Mouse (Mus musculus): Measurements from ENCODE around the gene Myo5c. TPM values are rescaled to one million over a fixed set of nuclear protein-coding genes. Genes with fewer than 3 reads are reported as not detected.

The Myo5c gene
- polyA plus RNA-seq, 1 experiment from 2014 or later, result 1.9 TPM

DNA sequence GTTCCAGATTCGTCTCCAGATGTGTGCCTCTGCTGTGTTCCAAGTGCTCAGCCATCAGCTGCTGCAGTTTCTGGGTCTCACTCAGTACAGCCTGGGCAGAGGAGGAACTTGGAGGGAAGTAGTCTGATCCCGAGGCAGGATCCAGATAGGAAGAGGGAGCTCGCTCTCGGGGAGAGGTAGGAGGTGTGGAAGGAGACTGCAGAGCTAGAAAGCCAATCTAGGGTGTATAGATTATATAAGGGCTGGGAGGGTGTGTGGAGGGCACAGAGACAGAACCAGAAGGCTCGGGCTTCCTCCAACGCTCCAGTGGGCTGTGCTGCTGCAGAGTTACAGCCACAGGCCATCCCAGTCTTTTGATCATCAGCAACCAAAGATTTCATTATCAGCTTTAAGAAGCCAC, 11.2 kb downstream of the Myo5c start:
- ATAC-seq, result no peak
- no peaks in the 10 kb centered on the region for H3K4me1 ChIP-seq (replicated peaks; ENCODE audit: control insufficient read depth, insufficient read depth, low read length)
- H3K9ac ChIP-seq (ENCODE audit: low read depth, low read length), result no peak overlapping the region
- H3K27ac ChIP-seq (ENCODE audit: low read depth, low read length), result no peak overlapping the region
- H3K27me3 ChIP-seq (replicated peaks; ENCODE audit: control insufficient read depth, insufficient read depth, low read length), result no peaks in the 10 kb centered on the region
- H3K9me3 ChIP-seq (ENCODE audit: control insufficient read depth), result no peaks in the 10 kb centered on the region
- no peak overlapping the region for H3K4me3 ChIP-seq (ENCODE audit: low read depth, low read length)
- no peak overlapping the region for H3K4me2 ChIP-seq (replicated peaks; ENCODE audit: low read depth)
- TF ChIP-seq CTCF (IDR thresholded peaks at IDR 0.05; ENCODE audit: low read depth), result no peak
- no peaks in the 10 kb centered on the region for H3K36me3 ChIP-seq (ENCODE audit: control insufficient read depth, insufficient read depth)
- WGBS, result 81% methylated on average over 6 of the region's 6 CpGs

DNA sequence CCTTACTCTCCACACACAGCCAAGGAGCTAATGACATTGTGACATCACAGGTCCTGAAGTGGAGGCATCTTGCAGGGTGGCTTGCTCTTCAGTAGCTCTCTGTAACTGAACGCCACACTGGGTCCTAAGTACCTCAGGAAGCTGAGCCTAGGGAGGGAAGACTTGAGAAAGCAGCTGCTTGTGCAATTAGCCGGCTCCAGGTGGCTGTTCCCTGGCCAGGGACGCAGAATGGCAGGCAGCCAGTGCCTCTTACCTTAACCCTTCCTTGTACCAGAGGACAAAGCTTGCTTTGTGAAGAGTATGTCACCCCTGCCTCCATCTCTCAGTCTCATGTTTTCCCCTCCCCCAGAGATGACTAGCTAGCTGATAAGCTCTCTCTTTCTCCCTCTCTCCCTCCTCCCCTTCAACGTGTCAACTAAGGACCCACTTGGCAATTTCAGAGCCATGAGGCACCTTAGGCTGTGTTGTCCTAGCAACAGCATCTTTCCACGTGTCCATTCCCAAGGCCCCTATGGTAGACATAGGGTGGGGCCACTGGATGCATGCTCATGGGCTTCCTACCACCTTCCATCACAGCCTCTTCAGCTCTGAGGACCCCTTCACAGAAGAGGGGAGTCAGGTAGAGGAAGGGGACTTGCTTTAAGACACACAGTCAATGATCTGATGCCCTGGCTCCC, 12.0 kb downstream of the Myo5c start:
- Histone ChIP-seq H3K27me3 (replicated peaks; ENCODE audit: control insufficient read depth, insufficient read depth, low read length) (no peaks in the 10 kb centered on the region), H3K4me2 (replicated peaks; ENCODE audit: low read depth) (no peak overlapping the region), H3K4me3 (ENCODE audit: low read depth, low read length) (no peak overlapping the region), H3K9me3 (ENCODE audit: control insufficient read depth) (no peaks in the 10 kb centered on the region), H3K27ac (ENCODE audit: low read depth, low read length) (no peak overlapping the region), H3K4me1 (replicated peaks; ENCODE audit: control insufficient read depth, insufficient read depth, low read length) (no peaks in the 10 kb centered on the region), H3K9ac (ENCODE audit: low read depth, low read length) (no peak overlapping the region), H3K36me3 (ENCODE audit: control insufficient read depth, insufficient read depth) (no peaks in the 10 kb centered on the region)
- peak; percentile 57 for ATAC-seq
- WGBS, result 16% methylated on average over 5 of the region's 5 CpGs
- TF ChIP-seq CTCF (IDR thresholded peaks at IDR 0.05; ENCODE audit: low read depth), result no peak

DNA sequence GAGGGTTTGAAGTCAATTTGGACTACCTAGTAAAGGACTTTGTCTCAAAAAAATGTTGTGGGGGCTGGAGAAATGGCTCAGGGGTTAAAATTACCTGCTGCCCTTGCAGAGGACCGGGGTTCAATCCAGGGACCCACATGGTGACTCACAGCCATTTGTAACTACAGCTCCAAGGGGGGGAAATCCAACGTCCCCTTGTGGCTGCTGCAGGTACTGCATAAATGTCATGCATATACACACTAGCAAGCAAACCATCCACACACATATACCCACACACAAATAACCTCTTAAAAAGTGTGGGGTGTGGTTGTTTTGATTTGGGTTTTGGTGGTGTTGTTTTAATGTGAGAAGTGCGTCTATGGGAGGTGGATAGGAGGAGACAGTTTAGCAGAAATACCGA, 12.7 kb downstream of the Myo5c start:
- ATAC-seq, result no peak
- Histone ChIP-seq H3K9me3 (ENCODE audit: control insufficient read depth) (no peaks in the 10 kb centered on the region), H3K36me3 (ENCODE audit: control insufficient read depth, insufficient read depth) (no peaks in the 10 kb centered on the region), H3K27me3 (replicated peaks; ENCODE audit: control insufficient read depth, insufficient read depth, low read length) (no peaks in the 10 kb centered on the region), H3K27ac (ENCODE audit: low read depth, low read length) (no peak overlapping the region), H3K4me1 (replicated peaks; ENCODE audit: control insufficient read depth, insufficient read depth, low read length) (no peaks in the 10 kb centered on the region), H3K4me3 (ENCODE audit: low read depth, low read length) (no peak overlapping the region), H3K4me2 (replicated peaks; ENCODE audit: low read depth) (no peak overlapping the region), H3K9ac (ENCODE audit: low read depth, low read length) (no peak overlapping the region)
- WGBS, result 70% methylated on average over 4 of the region's 4 CpGs
- TF ChIP-seq CTCF (IDR thresholded peaks at IDR 0.05; ENCODE audit: low read depth), result peak; percentile 38

DNA sequence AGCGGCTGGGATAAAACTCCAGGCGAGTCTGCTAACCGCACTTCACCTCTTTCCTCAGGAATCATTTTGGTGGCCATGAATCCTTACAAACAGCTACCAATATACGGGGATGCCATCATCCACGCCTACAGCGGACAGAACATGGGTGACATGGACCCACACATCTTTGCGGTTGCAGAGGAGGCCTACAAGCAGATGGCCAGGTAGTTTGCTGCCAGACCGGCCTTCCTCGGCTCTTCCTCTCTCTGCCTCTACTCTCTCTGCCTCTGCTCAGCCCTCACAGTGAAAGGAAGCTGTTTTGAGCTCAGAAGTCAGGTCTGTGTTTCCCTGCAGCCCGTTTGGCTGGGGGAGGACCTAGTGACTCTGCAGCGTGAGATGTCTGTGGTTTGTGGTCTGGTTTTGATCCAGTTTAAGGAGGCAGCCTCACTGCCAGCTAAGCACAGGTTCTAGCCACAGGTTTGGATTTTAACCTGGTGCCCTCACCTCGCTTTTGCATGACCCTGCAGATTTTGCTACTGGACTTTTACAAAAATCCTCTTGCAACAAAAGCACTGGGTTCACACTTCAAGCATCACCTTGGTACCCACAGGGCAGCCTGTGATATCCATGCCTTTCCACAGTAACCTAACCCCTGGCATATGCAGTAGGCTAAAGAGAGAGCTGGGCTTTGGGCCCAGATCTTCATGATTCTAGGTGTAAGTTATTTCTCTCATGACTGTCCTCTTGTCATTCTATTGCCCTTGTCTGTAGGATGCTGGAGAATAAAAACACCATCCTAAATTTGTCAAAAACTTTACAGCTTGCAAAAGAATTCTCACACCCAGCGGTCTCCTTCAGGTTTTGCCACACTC, 14.5 kb downstream of the Myo5c start:
- Histone ChIP-seq H3K27ac (ENCODE audit: low read depth, low read length) (no peak overlapping the region), H3K4me3 (ENCODE audit: low read depth, low read length) (no peak overlapping the region), H3K27me3 (replicated peaks; ENCODE audit: control insufficient read depth, insufficient read depth, low read length) (no peaks in the 10 kb centered on the region), H3K4me1 (replicated peaks; ENCODE audit: control insufficient read depth, insufficient read depth, low read length) (no peaks in the 10 kb centered on the region), H3K36me3 (ENCODE audit: control insufficient read depth, insufficient read depth) (no peaks in the 10 kb centered on the region), H3K9me3 (ENCODE audit: control insufficient read depth) (no peaks in the 10 kb centered on the region), H3K9ac (ENCODE audit: low read depth, low read length) (no peak overlapping the region), H3K4me2 (replicated peaks; ENCODE audit: low read depth) (no peak overlapping the region)
- 89% methylated on average over 13 of the region's 13 CpGs for WGBS
- TF ChIP-seq CTCF (IDR thresholded peaks at IDR 0.05; ENCODE audit: low read depth), result no peak
- no peak for ATAC-seq

DNA sequence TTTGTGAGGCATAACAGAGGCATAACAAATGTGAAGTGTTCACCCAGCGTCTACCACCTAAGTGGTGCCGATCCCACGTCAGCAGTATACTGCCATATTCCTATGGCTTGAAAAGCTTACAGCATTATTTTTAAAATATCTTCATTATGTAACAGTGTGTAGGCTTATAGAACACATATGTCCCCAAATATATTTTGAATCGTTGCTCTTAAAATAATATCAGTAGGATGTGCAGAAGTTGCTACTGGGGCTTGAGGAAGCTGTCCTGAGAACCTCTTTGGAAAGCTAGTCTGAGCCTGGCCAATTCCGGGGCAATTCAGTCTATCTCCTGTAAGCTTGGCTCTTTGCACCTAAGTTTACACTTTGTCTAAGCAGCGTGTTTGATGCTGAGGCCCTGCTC, 16.1 kb downstream of the Myo5c start:
- no peaks in the 10 kb centered on the region for H3K36me3 ChIP-seq (ENCODE audit: control insufficient read depth, insufficient read depth)
- no peaks in the 10 kb centered on the region for H3K9me3 ChIP-seq (ENCODE audit: control insufficient read depth)
- WGBS, result 78% methylated on average over 6 of the region's 6 CpGs
- no peak overlapping the region for H3K27ac ChIP-seq (ENCODE audit: low read depth, low read length)
- H3K4me2 ChIP-seq (replicated peaks; ENCODE audit: low read depth), result no peak overlapping the region
- no peak overlapping the region for H3K9ac ChIP-seq (ENCODE audit: low read depth, low read length)
- H3K27me3 ChIP-seq (replicated peaks; ENCODE audit: control insufficient read depth, insufficient read depth, low read length), result no peaks in the 10 kb centered on the region
- ATAC-seq, result no peak
- H3K4me1 ChIP-seq (replicated peaks; ENCODE audit: control insufficient read depth, insufficient read depth, low read length), result no peaks in the 10 kb centered on the region
- TF ChIP-seq CTCF (IDR thresholded peaks at IDR 0.05; ENCODE audit: low read depth), result no peak
- H3K4me3 ChIP-seq (ENCODE audit: low read depth, low read length), result no peak overlapping the region

DNA sequence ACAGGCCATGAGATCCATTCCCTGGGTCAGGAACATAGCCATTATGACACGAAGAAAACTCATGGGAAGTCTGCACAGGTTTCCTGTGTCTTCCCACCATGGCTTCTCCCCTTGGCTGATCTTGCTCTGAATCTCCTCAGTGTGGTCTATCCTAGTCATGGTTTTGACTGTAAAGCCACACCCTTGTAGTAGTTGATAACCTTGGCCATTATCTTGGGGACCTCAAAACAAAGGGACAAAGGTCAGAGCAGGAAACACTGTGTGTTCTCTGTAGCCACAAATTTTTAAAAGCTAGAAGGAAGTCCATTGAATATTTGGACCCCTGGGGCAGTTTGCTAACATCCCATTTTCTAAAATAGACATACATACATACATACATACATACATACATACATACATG, 16.5 kb downstream of the Myo5c start:
- no peak for TF ChIP-seq CTCF (IDR thresholded peaks at IDR 0.05; ENCODE audit: low read depth)
- no peak overlapping the region for H3K27ac ChIP-seq (ENCODE audit: low read depth, low read length)
- no peaks in the 10 kb centered on the region for H3K4me1 ChIP-seq (replicated peaks; ENCODE audit: control insufficient read depth, insufficient read depth, low read length)
- no peak overlapping the region for H3K4me2 ChIP-seq (replicated peaks; ENCODE audit: low read depth)
- 75% methylated on average over 1 of the region's 1 CpGs for WGBS
- no peaks in the 10 kb centered on the region for H3K36me3 ChIP-seq (ENCODE audit: control insufficient read depth, insufficient read depth)
- no peaks in the 10 kb centered on the region for H3K27me3 ChIP-seq (replicated peaks; ENCODE audit: control insufficient read depth, insufficient read depth, low read length)
- H3K9ac ChIP-seq (ENCODE audit: low read depth, low read length), result no peak overlapping the region
- H3K9me3 ChIP-seq (ENCODE audit: control insufficient read depth), result no peaks in the 10 kb centered on the region
- H3K4me3 ChIP-seq (ENCODE audit: low read depth, low read length), result no peak overlapping the region
- peak; percentile 48 for ATAC-seq

Data from intestine, postnatal 0 days (tissue).